Mouse (Mus musculus): ENCODE measurements at regions not wholly inside any gene's neighbourhood (a gene's known extent, or its start where the extent isn't known, plus 50 kb on each side); places are given as distances from the start of the nearest gene placed in this dataset.

DNA sequence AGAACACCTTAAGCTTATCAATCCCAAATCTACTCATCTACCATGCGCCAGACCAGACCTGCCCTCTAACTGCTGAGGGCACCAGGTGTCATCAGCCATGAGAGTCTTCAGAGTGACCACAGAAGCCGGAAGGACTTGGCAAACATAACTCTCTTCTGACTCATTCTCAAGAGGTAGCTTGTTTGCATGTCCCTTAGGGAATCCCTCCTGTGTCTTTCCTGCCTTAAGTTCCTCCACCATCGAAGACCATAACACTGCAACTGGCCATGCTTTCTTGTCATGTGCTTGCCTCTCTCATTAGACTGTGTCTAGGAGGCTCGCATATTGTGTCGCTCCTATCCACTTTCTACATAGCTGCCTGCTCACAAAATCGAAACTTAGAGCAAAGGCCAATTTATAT is 226.1 kb upstream of the Ncam1 start:
- no peak for DNase-seq (ENCODE audit: low read depth, low spot score)

DNA sequence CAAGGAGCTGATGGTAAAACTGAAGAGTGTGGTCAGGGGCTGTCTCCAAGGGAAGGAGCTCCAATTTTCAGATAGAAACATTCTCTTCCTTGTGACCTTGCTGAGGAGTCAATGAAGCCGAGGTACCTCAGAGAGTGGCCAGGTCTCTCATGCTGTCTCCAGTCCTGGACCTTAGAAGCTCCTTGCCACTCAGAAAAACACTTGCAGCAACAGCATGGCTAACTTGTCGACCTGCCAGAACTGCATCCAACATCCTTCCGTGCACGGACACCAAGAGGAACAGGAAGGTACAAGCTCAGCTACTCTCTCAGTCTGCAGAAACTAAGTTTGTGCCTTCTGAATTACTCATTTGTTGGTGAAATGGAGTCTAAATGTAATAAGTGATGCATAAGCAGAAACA is 214.9 kb upstream of the Ncam1 start:
- no peak for DNase-seq (ENCODE audit: low read depth, low spot score)

DNA sequence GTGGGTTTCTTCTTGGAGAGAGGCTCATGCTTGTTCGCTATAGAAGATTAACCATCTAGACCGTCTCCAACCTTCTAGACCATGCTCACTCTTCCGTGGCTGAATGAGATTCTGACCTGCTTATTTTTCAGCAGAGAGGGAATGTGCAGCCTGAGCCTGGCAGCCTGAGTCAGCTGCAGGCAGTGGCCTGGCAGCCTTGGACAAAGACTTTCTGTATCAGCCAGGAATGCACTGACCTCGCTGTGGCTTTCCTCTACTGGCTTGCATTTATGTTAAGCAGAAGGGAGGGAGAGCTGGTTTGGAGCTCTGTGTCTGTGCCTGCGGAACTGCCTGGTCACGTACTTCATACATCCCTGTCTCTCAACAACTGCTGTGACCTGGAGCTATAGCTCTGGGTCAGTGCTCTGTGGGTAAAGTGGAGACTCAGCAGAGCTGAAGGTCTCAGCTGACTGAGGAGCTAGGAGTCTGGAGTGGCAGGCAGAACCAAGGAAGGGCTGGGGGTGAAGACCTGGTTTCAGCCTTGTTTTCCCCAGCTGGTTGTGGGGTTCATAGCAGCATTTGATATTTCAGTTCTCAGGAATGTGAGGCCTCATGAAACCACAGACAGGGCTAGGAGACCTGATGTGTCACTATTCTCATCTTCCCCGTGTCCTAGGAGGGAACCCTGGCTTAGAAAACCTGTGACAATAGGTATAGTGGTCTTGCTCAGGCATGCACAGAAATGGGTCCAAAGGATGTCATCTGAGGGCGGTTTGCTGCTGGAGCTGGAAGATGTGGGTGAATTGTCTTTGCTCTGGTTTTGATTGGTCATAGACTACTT is 207.2 kb upstream of the Ncam1 start:
- DNase-seq (ENCODE audit: low read depth, low spot score) = peak; percentile 71

DNA sequence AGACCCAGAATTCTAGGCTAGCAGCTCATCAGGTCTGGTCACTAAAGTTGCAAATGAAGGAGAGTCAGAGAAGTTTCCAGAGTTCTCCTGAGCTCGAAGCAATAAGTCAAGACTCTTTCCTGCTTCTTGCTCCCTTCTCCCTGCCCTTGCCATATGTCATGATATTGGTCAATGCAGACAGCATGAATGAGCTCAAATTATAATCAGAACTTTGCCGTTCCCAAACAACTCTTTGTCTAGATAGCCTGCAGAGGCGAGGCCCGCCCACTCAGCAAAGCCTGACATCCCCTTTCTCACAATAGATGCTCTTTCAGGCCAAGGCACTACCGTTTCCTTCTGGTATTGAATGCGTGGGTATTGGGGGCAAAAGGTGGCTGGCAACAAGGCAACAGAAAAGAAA is 204.0 kb upstream of the Ncam1 start:
- DNase-seq (ENCODE audit: low read depth, low spot score) = no peak

DNA sequence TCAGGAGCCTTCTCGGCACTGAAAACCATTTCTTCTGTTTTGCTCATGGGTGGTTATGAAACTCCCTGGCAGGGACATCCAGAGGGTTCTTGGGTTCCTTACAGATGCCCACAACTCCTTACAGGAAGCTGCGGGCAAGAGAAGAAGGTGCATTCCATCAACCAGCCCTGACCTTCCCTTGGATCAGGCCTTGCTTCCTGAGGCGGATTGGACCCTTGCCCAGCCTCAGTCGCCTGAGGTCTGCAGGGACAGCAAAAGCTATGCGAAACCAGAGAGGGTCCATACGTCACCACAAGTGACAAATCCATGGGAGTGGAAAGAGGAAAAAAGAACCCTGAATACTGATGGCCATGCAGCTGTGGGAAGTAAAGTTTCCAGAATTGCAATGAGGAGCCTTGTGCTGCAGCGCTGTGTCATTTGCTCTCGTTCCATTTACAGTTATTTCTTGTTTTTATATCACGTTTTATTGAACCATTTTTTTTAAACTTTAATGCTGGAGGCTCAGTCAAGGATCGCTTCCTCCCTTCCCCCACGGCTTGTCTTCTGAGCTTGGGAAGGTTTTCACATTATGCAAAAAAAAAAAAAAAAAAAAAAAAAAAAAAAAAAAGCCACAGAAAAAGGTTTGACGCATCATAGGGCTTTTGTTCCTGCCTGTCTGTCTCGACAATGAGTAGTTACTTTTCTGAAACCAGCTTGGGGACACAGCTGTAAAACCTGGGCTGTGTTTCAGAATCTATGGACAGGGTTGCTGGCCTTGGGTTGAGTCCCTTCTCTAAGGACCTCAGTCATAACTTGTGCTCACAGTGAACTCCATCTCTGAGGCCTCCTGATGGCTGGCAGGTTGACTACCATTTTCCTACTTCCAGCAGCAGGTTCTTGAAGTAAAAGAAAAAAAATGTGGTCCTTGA is 202.0 kb upstream of the Ncam1 start:
- DNase-seq (ENCODE audit: low read depth, low spot score) = no peak

DNA sequence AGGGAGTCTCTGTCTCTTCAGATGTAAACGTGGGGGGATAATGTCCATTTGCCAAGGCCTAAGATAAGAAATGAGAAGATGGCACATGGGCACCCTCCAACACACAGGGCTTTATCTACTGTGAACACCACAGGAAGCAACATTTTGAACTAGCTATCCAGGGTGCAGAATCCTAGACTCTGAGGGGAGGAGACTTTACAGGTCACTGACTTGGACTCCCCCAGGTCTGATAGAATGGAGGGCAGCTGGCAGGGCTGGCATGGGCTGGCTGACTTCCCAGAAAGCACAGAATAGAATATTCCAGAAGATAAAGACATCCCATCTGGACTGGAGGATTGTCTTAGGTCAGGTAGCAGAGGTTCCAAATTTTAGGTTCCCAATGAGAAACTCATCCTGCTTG is 201.2 kb upstream of the Ncam1 start:
- no peak for DNase-seq (ENCODE audit: low read depth, low spot score)

DNA sequence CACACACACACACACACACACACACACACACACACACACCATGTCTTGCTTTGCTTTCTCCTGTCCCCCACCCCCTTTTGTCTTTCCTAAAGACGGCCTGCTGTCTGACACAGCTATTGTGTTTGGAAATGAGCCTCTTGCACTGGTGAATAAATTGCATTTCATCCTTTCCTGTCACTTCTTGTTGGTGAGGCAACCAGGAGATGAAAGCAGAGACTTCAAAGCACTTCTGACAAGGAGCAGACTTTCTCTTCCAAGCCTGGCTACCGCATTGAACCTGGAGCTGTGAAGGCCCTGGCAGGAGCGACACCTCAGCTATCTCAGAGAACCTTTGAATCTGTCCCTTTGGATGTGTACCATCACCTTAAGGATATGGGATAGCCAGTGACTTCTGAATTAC is 199.4 kb upstream of the Ncam1 start:
- no peak for DNase-seq (ENCODE audit: low read depth, low spot score)

DNA sequence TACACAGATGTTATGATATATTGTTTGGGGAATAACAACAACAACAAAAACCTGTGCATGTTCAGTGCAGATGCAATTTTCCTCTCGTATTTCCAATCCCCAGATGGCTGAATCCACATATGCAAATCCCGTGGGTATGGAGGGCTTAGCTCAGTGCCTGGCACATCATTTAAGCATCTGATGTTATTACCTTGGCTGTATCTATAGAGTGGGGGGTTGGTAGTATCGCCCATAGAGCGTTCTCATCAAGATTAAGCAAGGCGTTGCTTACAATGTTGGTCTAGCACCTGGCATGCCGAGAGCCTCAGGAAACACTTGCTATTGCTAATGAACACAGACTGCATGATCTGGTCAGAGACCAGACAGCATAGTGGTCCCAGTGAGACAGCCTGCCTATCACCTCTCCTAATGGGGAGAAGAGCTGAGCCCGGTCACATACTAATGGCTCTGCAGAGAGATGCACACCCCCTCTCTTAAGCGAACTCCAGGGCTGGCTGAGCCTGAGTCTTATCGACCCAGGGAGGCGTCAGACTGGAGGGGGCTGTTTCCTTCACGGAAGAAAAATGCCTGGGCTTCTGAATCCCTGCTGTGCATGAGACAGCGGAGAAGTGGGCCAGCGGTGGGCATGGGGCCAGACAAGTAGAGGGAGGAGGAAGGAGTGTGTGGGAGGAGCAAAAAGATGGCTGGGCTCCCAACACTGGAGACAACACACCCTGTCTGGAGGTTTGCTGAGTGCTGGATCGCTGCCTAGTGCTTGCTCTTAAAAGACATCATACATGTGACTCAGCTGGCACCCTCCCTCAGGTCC is 190.9 kb upstream of the Ncam1 start:
- DNase-seq (ENCODE audit: low read depth, low spot score) = no peak

DNA sequence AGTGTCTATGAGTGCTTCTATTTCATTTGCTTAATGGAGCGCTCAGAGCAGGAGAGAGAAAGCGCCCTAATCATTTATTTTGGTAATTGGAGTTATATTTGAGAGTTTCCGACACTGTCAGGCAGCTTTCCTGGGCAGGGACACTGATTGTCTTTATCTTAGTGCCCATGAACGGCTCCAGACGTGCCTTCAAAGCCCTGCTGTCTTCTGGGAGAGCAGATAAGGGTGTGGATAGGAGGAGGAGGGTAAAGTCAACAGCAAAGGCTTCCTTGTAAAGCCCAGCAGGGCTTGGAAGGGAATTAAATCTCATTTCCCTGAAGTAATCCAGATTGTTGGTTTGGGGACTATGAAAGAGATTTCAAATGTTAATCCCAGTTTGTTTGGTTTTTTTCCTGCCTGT is 189.3 kb upstream of the Ncam1 start:
- DNase-seq (ENCODE audit: low read depth, low spot score) = no peak

DNA sequence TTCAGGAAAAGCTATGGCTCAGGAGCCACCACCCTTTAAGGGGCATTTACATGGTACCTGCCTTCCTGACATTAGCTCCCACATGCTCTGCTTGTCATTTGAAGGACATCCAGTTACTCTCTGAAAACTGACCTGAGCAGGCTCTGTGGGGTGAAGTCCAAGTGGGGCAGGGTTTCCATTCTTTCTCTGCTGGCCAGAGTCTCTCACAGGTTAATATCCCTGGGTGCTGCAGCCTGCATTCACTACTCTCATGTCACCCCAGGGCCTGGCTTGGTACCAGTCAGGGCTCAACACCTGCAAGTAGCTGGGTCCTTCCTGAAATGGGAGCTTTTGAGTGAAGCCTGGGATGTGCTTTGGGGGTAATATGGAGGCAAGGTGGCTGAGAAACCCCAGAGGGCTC is 188.8 kb upstream of the Ncam1 start:
- DNase-seq (ENCODE audit: low read depth, low spot score) = no peak

DNA sequence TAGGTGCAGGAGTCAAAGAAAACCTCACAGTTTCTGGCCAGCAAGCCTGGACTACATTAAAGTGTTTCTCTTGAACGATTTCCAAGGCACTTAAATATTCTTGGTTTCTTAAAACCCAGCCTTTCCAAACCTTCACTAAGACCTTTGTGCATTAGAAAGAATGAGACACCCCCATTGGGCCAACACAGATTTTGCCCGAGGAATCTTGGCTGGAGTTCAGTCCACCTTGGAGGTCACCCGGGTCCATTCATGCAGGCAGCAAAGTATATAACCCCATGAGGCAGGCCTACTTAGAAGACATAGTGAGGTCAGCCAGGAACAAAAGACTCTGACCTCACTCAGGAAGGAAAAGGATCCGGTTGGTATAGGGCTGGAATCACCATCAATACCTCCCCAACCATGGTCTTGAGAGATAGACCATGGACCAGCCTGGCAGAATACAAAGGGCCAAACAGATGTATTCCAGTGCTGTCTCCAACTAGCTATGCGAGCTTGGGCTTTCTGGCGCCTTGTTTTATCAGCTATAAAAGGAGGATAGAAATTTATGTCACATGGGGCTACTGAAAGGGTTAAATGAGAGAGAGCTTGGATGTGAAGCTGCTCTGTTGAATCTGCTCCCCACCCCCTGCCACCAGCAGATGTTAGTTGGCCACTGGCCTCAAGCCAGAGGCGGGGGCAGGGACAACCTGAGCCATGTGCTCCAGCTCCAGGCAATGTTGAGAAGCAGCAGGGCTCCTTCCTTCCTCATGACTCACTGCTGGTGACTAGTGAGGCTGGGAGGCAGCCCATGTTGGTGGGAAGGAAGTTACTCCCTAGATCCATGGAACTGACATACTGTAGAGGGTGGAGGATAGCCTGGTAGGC is 181.9 kb upstream of the Ncam1 start:
- no peak for DNase-seq (ENCODE audit: low read depth, low spot score)

DNA sequence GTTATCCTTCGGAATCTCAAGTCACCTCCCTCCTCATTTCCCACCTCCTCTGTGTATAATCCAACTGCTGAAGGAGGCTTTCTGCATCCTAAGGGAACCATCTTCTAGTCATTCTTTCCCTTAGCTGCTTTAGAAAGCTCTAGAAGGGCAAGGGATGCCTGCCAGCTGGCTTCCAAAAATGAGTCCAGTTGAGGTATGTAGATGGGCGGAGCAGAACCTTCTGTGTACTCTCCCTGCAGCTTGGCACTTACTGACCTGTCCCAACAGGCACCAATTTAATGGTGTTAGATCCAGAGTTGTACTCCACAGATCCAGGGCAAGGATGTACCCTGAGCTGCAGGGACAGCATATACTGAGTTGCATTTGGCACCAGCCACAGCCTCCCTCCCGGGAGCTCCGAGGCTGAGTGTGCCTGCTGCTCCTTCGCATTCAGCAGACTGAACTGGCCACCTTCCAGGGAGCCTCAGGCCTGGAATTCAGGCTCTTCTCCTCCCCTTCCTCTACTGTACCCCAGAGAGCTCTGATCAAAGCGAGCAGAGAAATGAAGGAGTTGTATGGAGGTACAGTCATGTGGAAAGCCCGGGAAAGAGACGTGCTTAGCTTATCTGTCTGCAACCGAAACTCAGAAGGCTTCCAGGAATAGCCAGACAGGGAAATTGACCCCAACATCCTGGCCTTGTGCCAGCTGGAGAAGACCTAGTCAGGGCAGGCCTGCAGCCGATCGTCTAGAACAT is 177.4 kb upstream of the Ncam1 start:
- no peak for DNase-seq (ENCODE audit: low read depth, low spot score)

DNA sequence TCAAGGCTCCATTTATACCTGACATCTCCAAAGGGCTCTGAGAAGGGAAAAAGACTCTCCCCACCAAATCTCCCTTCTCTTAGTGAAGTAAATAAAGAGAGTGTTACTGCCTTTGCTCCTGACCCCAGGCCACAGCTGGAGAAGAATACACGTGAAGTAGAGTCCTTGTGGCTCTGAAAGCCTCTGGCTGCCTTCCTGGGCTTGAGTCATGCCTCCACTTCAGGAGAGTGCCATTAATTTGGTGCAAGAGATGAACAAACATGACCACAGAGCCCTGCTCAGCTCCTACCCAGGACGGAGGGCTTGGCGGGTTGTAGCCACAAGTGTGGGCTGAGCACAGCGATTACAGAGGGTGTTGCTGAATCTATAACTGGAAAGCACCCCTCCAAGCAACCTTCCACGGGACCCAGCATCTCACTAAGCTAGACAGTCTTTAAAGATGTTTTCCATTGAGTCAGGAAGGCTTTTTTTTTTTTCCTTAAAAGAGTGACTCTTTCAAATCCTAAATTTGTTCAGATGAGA is 175.3 kb upstream of the Ncam1 start:
- DNase-seq (ENCODE audit: low read depth, low spot score) = no peak

DNA sequence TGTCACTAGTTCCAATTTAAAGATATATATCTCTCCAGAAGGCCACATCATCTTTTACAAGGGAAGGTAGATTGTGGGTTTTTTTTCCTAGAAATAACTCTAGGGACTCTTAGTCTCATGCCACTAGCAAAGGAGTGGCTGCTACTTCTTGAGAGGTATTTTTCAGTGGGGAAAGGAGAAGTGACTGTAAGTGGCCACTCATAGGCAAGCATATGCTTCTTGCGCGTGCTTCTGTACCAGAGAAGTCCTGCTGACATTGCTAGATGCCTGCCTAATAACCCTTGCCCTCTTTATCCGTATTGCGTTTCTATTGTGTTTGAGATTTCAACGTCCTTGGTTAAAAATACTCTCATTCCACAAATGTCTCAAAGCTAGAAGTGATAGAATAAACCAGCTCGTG is 170.7 kb upstream of the Ncam1 start:
- DNase-seq (ENCODE audit: low read depth, low spot score) = no peak

DNA sequence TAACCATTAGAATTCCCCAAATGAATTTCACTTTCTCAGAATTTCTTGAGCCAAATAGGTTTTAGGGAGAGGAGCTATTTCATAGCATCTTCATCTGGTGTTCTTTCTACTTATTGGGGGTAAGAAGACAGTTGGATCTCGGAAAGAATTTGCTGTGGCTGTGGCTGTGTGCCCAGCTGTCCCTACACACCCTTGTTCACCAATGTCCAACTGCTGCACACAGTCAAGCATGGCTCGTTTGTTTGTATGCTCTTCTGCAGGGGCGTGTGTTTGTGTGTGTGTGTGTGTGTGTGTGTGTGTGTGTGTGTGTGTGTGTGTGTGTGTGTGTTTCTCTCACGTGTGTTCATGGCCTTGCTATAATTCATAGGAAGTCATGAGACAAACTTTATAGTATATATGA is 165.9 kb upstream of the Ncam1 start:
- DNase-seq (ENCODE audit: low read depth, low spot score) = no peak

DNA sequence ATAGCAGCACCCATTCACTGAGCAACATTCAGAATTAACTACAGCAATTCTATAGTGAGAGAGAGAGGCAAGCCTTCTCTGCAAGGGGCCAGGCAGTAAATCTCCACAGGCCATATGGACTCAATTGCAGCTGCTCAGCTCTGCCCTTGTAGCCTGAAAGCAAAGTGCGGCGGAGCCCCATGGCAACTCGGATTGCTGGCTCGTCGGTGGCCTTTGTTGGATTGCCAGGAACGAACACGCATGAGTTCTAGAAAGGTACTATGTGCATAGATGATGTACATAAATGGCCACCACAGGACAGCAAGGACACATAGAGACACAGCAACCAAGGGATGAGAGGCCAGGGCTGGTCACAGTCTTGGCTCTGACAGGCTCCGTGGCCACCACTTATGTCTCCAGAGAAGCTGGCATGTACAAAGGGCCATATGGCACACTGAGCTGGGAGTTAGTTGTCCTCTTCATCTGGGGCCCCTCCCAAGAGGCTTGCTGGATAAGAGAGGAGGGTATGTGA is 163.9 kb upstream of the Ncam1 start:
- peak; percentile 85 for DNase-seq (ENCODE audit: low read depth, low spot score)

DNA sequence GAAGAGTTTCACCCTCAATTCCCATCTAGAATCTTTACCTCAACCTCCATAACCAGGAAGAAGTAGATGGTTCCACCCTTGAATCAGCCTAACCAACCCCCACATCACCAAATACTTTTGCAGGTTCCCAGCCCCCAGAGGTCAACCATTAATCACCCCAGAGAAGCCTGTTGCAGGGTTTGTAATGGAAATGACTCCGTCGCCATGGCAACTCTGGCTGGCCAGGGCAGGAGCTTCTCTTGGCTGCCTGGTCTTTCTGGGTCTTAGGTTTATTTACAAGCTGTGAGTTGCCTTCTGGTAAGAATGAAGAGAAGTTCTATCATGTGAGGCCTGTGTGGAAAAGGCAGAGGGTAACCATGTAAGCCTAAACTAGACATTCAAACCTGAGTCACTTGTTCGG is 163.2 kb upstream of the Ncam1 start:
- DNase-seq (ENCODE audit: low read depth, low spot score) = peak; percentile 94

DNA sequence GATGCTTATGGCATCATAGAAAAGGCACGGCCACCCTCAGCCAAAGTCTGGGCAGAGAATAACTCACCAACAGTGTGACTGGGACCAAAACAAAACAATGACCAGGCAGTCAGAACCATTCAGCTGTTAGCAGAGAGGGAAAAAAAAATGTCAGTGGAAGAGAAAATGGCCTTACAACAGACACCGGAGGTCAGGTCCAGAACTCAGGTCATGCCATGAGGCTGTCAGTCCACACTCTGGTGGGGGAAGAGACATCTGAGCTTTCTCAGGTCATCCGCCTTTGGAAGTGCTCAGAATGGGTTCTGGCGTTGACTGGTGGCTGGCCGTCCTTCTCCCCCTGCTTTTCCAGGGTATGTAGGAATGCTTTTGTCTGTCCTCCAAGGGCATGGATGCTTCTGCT is 162.6 kb upstream of the Ncam1 start:
- no peak for DNase-seq (ENCODE audit: low read depth, low spot score)

DNA sequence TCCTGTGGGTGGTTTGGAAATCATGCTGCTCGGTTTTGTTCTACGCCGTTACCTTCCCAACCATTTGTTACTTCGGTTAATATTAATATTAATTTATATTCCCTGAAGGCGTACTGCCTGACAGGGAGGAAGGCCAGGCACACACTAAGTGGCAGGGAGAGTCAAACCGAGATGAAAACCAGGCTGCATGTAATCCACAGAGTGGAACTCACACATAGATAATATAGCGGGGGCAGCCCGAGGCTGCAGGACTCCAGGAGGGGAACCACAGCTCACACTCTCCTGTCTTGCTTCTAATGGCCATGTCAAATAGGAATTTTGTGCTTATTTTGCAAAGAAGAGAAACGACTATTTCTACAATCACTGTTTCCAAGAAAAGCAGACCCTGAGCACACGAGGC is 161.3 kb upstream of the Ncam1 start:
- DNase-seq (ENCODE audit: low read depth, low spot score) = no peak

DNA sequence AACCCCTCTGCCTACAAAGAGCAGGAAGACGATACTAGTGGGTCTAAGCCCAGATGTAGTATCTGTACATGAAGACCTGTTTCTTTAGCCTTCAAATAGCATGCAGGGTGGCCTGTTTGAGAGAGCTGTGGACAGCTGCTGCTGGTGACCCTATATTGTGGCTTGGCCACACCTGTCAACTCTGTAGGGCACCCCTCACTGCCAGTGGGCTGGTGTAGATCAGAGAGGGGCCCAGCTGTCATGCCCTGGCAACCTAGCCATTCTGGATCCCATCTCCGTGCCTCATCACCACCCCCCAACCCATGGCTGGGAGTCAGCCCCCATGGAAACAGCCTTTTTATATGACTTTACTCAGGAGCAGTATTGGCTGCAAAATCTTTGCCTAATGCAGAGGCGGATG is 160.2 kb upstream of the Ncam1 start:
- no peak for DNase-seq (ENCODE audit: low read depth, low spot score)

All from mesoderm, embryonic 11.5 days (tissue).